Mouse (Mus musculus): ENCODE measurements at regions not wholly inside any gene's neighbourhood (a gene's known extent, or its start where the extent isn't known, plus 50 kb on each side); places are given as distances from the start of the nearest gene placed in this dataset.

DNA sequence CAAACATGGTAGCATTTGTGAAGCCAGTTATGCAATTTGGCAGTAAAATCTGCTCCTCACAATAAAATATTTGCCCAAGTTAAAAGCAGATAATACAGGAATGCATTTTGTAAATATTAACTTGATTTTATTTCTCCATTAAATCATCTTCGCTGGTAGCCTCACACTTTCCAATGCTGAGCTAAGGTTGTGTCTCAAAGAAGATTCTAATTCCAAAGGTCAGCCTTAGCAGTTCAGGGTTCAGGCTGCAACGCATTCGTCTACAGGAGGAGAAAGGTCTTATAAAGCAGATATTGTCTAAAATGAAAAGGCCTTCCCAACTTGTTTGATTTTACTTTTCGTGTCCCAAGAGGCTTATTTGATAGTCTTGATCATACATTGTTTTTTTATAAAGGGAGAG is 51.0 kb upstream of the Il15 start:
- TF ChIP-seq TAL1 (IDR thresholded peaks at IDR 0.05; ENCODE audit: low read length) (no peak), GATA1 (IDR thresholded peaks at IDR 0.05; ENCODE audit: low read length) (no peak)
- H3K36me3 ChIP-seq (ENCODE audit: control insufficient read depth): no peaks in the 10 kb centered on the region
- no peaks in the 10 kb centered on the region for H3K4me1 ChIP-seq (ENCODE audit: control insufficient read depth)
- no peaks in the 10 kb centered on the region for H3K27me3 ChIP-seq (ENCODE audit: control insufficient read depth)
- H3K4me3 ChIP-seq (replicated peaks): no peak overlapping the region
- H3K9me3 ChIP-seq (ENCODE audit: control insufficient read depth, low read length): no peaks in the 10 kb centered on the region
